Comparison of ENCODE assay signal across 1 mouse cellular context in genomic region chr5:137305822-137306221, GRCm38 (mm10).
TF ChIP-seq lines count a peak whose summit lies in the region.

No protein-coding gene starts in this region.

TF ChIP-seq in MEL, 35 proteins besides CTCF, POLR2A, EP300 and RAD21 (continued from another document):
- TF ChIP-seq MAFK (IDR thresholded peaks at IDR 0.05; ENCODE audit: borderline replicate concordance, low read depth, low read length), result 0 out of 2 replicates have a peak, but pooled peaks have one; percentile 49
- no peak for TF ChIP-seq USF2 (IDR thresholded peaks at IDR 0.05; ENCODE audit: borderline replicate concordance in 1 of 2, insufficient read depth in 1 of 2, low read depth in 1 of 2, low read length in 2 of 2)
- no peak for TF ChIP-seq HCFC1 (IDR thresholded peaks at IDR 0.05; ENCODE audit: low read depth, low read length)
- TF ChIP-seq ZKSCAN1 (IDR thresholded peaks at IDR 0.05; ENCODE audit: low read depth, low read length), result no peak
- 0 out of 2 replicates have a peak, but pooled peaks have one; percentile 18 for TF ChIP-seq USF1 (IDR thresholded peaks at IDR 0.05; ENCODE audit: low read depth, low read length)
- TF ChIP-seq NELFE (IDR thresholded peaks at IDR 0.05; ENCODE audit: low read depth, low read length), result 0 out of 2 replicates have a peak, but pooled peaks have one; percentile 9
- TF ChIP-seq POLR2AphosphoS5 (IDR thresholded peaks at IDR 0.05; ENCODE audit: borderline replicate concordance, low read depth, low read length), result no peak
- no peak for TF ChIP-seq CHD1 (IDR thresholded peaks at IDR 0.05; ENCODE audit: low read depth, low read length)
- TF ChIP-seq NRF1 (IDR thresholded peaks at IDR 0.05; ENCODE audit: insufficient read depth, low read depth, low read length, poor library complexity, severe bottlenecking), result no peak
- TF ChIP-seq GABPA (IDR thresholded peaks at IDR 0.05; ENCODE audit: low read depth, low read length), result peak; percentile 40; the same call in 1 of the 2 replicates
- TF ChIP-seq TAL1 (IDR thresholded peaks at IDR 0.05; ENCODE audit: low read length), result no peak
- no peak for TF ChIP-seq E2F4 (IDR thresholded peaks at IDR 0.05; ENCODE audit: borderline replicate concordance, low read depth, low read length)
- TF ChIP-seq MYC (IDR thresholded peaks at IDR 0.05; ENCODE audit: low read depth, low read length), result peak; percentile 94
- no peak for TF ChIP-seq ZMIZ1 (IDR thresholded peaks at IDR 0.05; ENCODE audit: low read depth, low read length)
- TF ChIP-seq ZNF384 (IDR thresholded peaks at IDR 0.05; ENCODE audit: low read depth, low read length), result no peak
- TF ChIP-seq RCOR1 (IDR thresholded peaks at IDR 0.05; ENCODE audit: low read depth, low read length), result peak; percentile 31; the same call in 1 of the 2 replicates
- TF ChIP-seq SMC3 (IDR thresholded peaks at IDR 0.05; ENCODE audit: low read depth, low read length), result no peak
- TF ChIP-seq MEF2A (IDR thresholded peaks at IDR 0.05; ENCODE audit: extremely low read depth, insufficient replicate concordance, low read depth, low read length, poor library complexity, severe bottlenecking), result no peak
- TF ChIP-seq JUND (IDR thresholded peaks at IDR 0.05; ENCODE audit: low read depth, low read length), result no peak
- TF ChIP-seq ZC3H11A (IDR thresholded peaks at IDR 0.05; ENCODE audit: low read depth, low read length), result no peak
- peak; percentile 94 for TF ChIP-seq MXI1 (IDR thresholded peaks at IDR 0.05; ENCODE audit: low read depth, low read length)
- TF ChIP-seq BHLHE40 (IDR thresholded peaks at IDR 0.05; ENCODE audit: borderline replicate concordance, low read depth, low read length), result no peak
- TF ChIP-seq MAX (IDR thresholded peaks at IDR 0.05; ENCODE audit: low read length), result peak; percentile 90
- no peak for TF ChIP-seq ELF1 (IDR thresholded peaks at IDR 0.05; ENCODE audit: low read depth, low read length)
- no peak for TF ChIP-seq TCF12 (IDR thresholded peaks at IDR 0.05; ENCODE audit: low read depth, low read length)
- TF ChIP-seq TBP (IDR thresholded peaks at IDR 0.05; ENCODE audit: low read depth, low read length), result no peak
- TF ChIP-seq UBTF (IDR thresholded peaks at IDR 0.05; ENCODE audit: borderline replicate concordance, insufficient read depth, low read depth, low read length), result no peak
- TF ChIP-seq SIN3A (IDR thresholded peaks at IDR 0.05; ENCODE audit: low read length), result 0 out of 2 replicates have a peak, but pooled peaks have one; percentile 57
- TF ChIP-seq CHD2 (IDR thresholded peaks at IDR 0.05; ENCODE audit: low read length), result no peak
- no peak for TF ChIP-seq GATA1 (IDR thresholded peaks at IDR 0.05; ENCODE audit: low read depth, low read length)
